Mouse (Mus musculus) right cerebral cortex, adult 18-20 months (tissue): ENCODE results near the gene Plxdc2.
"Not testable (repeated sequence)": the region's sequence is repeated elsewhere in the genome, so short reads cannot be mapped to it uniquely, and the experiment has no call there.

Source experiments
- DNase-seq: peaks from one replicate; pipeline ENCODE4 v3.0.0; 2022; ENCODE audit warnings: mixed read lengths

Gene Plxdc2

DNA sequence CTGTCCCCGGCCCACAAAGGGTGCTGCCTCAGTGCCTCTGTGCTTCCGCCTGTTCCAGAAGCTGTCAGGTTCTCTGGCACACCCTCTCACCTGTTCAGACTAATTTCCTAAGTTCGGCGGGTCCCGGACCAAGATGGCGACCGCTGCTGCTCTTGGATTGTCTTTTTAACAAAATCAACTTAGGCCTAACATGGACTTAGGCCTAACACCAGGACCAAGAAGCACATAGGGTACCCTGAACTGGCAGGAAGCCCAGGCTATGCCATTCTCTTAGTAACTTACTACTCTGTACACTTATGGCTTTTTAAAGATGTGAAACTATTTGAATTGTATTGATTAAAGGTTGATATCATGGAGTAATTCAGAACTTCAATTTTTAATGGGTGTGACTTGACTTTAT, 413.0 kb downstream of the Plxdc2 start:
- not testable (repeated sequence) for DNase-seq

DNA sequence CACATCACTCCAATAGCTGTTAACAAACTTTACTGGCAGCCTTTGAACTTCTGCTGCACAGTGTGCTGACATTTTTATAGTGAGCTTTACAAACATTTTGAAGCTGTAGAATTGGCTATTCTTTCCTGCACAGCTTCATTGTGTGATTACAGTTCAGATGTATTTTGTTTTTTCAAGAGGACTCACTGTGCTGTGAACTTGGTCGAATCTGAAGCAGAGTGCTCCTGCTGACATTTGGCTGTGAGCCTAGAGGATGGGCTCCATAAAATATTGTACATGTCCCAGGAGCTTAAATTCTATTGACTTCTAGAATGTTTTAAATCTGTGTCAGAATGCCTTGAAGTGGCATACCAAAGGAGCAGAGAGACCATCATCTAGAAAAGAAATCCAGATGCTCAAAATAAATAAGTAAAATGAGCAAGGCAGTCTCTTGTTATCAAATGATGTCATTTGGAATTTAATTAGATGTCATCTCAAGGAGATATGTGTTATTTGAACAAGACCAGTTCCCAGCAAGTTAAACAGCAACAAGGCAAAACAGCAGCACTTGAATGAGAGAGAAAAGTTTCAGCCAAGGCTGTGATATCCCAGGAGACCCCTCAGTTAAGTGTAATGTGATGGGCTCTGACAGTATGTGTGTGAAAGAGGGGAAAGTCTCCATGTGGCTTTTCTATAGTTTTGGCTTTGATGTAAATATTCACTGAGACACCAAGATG, 417.5 kb downstream of the Plxdc2 start:
- DNase-seq, result no peak

DNA sequence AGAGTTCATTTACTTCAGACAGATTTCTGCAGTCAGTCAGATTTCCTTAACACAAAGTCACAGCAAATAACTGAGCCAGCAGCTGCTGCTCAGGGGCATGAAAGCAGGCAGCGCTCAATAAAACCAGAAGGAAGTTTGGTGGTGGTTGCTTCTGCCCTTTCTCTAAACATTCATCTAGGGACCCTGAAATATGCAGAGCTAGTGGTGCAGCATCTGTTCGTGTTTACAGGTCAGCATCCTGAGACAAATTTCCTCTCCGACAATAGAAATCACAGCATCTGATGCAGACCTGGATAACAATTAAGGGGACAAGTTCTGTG, 418.0 kb downstream of the Plxdc2 start:
- no peak for DNase-seq

DNA sequence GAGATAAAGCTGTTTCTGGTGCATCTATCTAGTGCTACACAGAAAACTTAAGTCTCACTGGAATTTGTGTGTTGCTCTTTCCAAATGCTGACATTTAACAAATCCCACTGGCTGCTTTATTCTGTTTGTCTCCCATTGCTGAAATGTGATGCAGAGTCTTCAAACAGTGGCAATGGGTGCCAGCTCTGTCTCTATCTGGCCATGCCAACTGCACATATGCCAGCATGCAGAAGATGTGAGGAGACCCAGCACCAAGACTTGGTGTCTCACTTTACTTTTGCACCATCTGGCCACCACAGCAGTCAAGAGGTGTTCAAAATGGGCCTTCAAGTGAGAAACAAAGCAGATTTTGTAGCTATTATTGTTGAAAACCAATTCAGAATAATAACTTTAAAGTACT, 439.2 kb downstream of the Plxdc2 start:
- DNase-seq, result peak; percentile 12
